Mouse (Mus musculus): ENCODE data around the gene Ces2b.
A peak's percentile ranks its signal among the peaks of the same experiment; 100 is the strongest.
"Not testable (repeated sequence)": the region's sequence is repeated elsewhere in the genome, so short reads cannot be mapped to it uniquely, and the experiment has no call there.

Gene Ces2b

DNA sequence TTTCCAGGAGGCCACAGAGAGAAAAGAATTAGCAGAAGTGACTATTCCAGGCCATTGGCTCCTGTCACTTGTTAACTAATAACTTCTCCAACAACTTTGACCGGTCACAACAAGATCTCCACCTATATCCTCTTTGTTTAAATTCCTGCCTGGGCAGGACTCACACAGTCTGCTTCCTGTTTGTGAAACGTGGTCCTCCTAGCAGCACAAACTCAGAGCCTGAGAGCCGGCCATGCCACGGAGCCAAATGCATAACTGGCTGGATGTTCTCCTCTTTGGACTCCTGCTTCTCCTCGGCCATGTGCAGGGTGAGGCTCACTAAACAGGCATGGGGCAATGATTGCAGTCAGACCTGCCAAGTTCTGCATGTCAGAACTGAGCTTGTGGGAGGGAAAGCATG lies at the start of gene Ces2b:
Gene Ces2b, plus strand, starts transcription at position 133 of the 400 bp plus-strand sequence.
- no peak for DNase-seq (ENCODE audit: low spot score)

DNA sequence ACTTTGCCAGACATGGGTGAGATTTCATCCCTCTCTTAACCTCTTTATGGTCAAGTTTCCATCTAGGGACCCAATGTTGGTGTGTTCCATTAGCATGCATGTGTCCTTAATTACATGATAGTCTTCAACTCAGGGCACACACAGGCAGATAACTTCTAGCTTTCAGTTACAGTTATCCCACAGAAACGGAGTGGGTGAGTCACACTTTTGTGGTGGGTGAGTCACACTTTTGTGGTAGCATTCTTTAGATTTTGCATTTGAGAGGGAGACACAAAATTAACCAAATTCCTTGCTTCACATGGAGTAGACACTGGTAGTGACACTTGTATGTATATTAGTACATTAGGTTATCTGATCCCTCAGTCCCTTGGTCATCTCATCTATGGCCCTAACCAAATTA lies 44.3 kb upstream of the Ces2b start:
- no peak for DNase-seq (ENCODE audit: low spot score)

DNA sequence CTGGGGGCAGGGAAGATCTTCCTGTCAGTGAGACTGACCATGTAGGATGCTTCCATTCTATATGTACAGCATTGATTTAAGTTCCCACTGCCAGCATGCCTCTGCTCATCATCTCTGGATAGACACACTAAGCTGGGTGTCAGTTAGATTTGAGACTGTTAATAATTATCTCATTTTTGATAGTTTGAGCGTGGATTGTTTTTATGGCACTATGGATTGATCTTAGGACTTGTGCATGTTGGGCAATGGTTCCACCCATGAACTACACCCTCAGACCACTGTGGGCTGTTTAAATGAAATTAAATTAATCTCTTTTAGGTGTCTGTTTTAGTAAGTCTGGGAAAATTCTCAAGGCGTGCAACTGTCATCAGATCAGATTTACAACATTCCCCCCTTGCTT lies 42.4 kb upstream of the Ces2b start:
- DNase-seq (ENCODE audit: low spot score) = no peak

DNA sequence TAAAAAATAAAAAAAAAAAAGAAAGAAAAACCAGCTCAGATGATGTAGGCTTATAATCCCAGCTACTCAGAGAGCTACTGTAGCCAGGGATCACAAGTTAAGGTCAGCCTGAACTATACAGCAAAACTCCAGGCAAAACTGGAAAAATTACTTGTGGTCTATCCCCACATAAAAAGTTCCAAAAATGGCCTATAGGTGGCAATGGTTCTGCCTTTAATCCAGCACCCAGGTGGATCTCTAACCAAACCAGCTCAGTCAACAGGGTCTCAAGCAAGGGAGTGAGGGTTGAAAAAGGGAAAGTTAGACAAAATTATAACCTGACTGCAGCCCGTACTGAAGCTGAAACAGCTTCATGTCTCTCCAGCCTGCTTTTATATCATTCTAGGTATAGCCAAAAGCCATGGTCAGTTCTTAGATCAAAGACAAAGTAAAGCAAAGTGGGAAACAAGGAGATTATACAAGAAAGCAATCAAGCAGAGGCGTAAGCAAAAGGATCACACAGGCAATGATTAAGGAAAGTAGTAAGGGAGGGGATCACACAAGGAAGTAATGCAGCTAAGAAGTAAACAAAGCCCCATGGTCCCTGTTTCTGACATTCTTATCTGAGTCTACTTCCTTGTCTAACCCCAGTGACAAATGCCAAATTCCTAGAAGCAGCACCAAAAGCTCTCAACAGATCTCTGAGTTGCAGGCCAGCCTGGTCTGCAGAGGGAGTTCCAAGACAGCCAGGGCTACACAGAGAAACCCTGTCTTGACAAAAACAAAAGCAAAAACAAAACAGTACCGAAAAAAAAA lies 41.3 kb upstream of the Ces2b start:
- peak; percentile 7 for DNase-seq (ENCODE audit: low spot score)

DNA sequence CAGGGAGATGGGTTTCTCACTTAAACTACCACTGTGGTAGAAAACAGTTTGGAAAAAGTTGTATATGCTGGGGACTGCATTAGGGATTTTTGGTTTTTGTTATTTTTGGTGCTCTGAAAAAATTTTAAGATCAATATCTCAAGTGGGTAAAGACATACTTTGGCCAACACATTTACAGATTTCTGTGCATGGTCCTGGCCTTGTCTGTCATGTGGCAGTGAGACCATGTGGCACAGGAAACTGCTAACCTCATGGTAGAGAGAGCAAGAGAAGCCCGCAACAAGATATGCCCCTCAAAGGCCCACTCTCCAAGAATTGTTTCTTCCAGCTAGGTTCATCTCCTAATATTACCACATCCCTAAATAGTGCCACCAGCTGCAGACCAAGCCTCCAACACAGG lies 32.0 kb upstream of the Ces2b start:
- DNase-seq (ENCODE audit: low spot score) = no peak

DNA sequence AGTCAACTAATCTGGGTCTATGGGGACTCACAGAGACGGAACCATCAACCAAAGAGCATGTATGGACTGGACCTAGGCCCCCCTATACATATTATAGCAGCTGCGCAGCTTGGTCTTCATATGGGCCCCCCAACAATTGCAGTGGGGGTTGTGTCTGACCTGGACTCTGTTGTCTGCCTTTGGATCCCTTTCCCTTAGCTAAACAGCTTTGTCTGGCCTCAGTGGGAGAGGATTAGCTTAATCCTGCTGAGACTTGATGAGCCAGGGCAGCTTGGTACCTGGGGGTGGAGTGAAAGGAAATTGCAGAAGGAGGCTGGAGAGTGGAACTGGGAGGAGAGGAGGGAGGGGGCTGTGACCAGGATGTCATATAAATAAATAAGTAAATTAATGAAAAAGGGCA lies 25.2 kb upstream of the Ces2b start:
- DNase-seq (ENCODE audit: low spot score) = no peak

DNA sequence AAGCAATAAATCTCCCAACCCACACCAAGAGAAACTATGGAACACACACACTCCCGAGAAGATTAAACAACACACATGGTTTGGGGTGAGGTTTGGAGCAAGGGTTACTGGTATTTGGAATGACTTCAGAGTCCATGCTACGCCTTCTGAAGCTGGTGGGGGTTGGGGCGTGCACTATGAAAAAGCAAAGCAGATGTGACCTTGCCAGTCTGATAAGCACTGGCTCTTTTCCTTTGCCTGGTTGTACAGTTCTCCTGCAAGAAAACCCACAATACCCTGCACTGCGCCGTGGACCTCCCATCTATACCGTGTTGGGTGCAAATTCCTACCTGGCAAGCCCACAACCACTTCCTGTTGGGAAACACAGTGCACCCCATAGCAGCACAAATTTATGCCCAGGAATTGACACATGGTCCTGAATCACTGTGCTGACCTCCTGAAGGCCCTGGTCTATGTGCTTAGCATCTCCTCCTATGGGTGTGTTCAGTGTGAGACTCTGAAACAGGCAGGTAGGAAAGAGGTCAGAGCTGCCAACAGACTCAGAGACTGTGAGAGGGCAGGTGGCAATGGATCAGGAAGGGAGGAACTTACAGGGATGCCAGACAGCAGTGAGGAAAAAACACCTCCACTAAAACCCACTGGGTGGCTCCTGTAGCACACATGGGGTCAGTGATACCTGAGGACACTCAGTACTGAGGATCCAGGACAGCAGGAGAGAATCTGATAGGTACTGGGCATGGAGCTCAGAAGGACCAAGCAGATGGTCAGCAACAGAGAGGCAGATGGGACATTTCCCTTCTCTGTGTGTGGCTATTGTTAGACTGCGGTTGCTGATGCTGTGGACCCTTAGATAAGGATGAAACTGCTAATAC lies 22.6 kb upstream of the Ces2b start:
- DNase-seq (ENCODE audit: low spot score) = no peak

DNA sequence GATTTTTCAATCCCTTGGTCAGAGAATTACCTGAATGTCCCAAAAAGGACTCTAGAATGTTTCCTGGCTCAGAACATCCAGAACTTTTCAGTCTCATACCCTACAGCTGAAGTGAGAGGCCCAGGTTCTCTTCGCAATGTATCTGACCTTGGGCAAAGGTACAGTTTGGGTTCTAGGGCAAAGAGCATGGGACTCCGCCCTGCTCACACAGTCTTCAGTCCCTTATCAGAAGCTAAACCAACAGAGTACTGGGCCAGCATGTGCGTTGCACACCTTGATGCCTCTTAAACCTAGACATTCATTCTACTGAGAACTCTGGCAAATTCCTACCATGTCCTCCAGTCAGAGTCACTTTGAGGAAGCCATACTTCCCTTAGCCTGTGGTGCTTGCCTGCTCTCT lies 21.9 kb upstream of the Ces2b start:
- DNase-seq (ENCODE audit: low spot score) = no peak

DNA sequence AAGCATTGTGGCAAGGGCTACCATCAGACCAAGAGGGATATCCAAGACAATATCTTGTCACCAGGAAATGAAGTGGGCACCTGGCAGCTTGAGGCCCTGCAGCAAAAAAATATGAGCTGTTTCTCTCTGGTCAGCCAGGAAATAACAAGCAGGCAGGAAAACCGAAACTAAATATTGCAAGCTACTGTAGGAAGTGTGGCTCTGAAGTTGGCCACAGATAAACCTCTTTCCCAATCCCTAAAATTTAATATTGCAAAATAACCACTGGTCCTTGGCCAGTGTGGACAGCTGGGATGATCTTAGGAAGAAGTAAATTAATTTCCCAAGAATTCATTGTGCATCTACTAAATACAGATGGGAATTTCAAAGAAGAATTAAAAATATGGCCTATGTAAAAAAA lies 4.5 kb upstream of the Ces2b start:
- no peak for DNase-seq (ENCODE audit: low spot score)

DNA sequence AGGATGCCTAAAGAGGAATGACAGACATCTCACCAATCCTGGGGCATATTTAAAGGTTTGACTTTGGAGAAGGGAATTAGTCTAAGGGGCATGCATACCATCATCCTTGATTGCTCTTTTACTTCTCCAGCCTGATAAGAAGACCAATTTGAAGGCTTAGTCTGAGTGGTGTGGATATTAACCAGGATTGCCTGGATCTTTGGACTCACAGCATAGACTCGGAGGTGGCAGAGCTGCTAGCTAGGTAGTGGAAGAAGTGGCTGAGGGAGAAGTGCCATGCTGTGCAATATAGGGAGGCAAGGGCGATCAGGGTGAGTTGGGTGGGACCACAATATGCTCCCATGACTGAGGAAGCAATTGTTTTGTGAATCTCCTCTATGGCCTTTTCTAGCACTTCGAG lies 3.2 kb upstream of the Ces2b start:
- no peak for DNase-seq (ENCODE audit: low spot score)

DNA sequence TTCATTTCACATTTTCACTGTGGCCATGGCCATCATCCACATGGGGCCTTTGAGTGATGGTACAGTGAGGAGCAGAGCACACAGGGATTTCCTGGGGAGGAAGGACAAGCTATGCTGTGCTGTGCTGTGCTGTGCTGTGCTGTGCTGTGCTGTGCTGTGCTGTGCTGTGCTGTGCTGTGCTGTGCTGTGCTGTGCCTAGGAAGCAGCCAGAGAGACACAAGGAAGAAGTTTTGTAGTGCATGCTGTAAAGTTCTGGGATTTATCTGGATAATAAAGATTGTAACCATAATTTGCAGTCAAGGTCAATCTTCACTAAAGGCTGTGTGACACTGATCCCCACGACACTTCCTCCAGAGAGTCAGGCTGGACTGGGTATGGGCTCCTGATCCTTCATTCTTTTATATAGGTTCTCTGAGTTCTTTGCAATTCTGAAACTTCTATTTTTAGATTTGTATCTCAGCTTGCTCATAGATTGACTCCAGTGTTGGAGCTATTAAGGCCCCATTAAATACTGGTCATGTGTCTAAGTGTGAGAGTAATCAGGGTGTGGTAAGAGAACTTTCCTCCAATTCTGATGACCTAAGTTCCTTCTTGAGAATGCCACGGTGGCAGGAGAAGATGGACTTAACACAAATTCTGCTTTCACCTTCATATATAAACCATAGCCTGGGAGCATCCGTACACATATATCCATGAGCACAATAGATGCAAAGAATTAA lies 10.1 kb downstream of the Ces2b start:
- DNase-seq (ENCODE audit: low spot score) = no peak

DNA sequence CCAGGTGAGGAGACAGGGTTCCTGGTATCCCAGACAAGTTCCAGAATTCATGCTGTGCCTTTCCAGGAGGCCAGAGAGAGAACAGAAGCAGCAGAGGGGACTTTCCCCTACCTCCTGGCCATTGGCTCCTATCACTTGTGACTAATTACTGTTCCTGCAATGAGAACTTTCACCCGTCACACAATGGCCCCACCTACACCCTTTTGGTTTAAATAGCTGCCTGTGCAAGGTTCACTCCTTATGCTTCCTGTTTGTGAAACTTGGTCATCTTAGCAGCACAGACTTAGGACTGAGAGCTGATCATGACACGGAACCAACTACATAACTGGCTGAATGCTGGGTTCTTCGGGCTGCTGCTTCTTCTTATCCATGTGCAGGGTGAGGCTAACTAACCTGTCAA lies 15.5 kb downstream of the Ces2b start, which contains the start of gene Ces2c:
Gene Ces2c, plus strand, starts transcription at position 238 of the 400 bp plus-strand sequence.
- DNase-seq (ENCODE audit: low spot score) = no peak

DNA sequence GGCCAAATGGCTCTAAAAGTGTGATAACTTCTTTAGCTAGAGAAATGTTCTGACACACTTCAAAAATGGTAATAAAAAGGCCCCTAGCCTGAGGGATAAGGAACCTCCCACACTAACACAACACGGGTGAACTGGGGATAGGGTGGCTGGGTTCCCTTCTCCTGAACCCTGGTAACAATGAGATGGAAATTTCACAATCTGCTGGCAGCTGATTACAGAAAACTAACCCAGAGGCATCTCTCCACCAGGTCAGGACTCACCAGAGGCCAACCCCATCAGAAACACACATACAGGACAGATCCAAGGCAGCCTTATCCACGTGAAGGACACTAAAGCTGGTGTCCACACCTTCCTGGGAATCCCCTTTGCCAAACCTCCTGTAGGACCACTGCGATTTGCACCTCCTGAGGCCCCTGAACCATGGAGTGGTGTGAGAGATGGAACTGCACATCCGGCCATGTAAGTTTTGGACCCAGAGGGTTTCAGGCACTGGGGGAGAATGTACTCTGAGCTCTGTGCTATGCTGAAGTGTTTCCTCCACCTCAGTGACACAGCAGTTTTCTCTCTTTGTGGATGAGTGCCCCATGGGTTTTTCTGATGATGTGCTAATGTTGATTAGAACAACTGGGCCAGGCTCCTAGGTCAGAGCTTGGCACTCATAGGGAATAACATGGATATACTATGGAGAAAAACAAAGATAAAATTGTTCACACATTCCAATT lies 16.5 kb downstream of the Ces2b start:
- no peak for DNase-seq (ENCODE audit: low spot score)

DNA sequence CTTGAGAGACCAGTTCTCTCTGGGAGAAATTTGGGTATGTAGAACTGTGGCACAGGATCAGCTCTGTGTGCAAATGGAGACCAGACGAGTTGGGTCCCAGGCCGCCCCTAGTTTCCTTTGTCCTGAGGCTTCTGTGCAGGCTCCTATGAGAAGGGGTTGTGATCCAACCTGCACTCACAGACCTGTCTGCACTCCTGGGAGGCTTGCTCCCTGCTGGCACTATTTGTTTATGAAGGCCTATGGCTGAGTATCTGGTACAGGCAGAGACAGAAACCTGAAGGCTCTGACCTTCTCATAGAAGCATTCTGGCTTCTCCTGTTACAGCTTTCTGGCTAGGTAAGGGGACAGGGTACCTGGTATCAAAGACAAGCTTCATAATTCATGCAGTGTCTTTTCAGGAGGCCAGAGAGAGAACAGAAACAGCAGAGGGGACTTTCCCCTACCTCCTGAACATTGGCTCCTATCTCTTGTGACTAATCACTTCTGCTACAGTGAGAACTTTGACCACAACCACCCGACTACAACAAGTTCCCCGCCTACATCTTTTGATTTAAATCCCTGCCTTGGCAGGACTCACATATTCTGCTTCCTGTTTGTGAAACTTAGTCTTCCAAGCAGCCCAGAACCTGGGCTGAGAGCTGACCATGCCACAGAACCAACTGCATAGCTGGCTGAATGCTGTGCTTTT lies 35.6 kb downstream of the Ces2b start:
- DNase-seq (ENCODE audit: low spot score) = not testable (repeated sequence)

DNA sequence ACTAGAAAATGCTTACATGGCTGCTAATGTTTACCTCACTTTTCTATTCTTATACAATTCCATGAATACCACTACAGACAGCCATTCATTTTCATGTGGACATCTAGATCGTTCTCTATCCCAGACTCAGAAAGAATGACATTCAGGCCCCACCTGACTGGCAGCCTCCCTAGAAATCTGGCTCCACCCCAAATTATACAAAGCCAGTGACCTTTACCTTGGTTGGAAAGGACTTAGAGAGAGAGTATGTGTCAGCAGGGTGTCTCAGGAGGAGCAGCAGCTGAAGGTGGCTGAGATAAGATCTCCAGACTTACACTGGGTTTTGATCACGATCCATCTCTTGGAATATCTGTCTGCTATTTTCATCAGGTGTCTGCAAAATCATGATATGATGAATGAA lies 37.5 kb downstream of the Ces2b start:
- DNase-seq (ENCODE audit: low spot score) = not testable (repeated sequence)

DNA sequence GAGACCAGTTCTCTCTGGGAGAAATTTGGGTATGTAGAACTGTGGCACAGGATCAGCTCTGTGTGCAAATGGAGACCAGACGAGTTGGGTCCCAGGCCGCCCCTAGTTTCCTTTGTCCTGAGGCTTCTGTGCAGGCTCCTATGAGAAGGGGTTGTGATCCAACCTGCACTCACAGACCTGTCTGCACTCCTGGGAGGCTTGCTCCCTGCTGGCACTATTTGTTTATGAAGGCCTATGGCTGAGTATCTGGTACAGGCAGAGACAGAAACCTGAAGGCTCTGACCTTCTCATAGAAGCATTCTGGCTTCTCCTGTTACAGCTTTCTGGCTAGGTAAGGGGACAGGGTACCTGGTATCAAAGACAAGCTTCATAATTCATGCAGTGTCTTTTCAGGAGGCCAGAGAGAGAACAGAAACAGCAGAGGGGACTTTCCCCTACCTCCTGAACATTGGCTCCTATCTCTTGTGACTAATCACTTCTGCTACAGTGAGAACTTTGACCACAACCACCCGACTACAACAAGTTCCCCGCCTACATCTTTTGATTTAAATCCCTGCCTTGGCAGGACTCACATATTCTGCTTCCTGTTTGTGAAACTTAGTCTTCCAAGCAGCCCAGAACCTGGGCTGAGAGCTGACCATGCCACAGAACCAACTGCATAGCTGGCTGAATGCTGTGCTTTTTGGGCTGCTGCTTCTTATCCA lies 55.0 kb downstream of the Ces2b start:
- not testable (repeated sequence) for DNase-seq (ENCODE audit: low spot score)

Measured in layer of hippocampus, adult 11-12 months (tissue).